Mouse (Mus musculus) intestine, postnatal 0 days (tissue): ENCODE results near the gene Bcl2. TPM values are rescaled to one million over a fixed set of nuclear protein-coding genes. Genes with fewer than 3 reads are reported as not detected.

Experiments
- ATAC-seq: fragments of 200-750 bp; cut with Nextera tagmentation; 2 replicates; pipeline ENCODE4 v1.8.0; 2017; ENCODE audit warnings: mild to moderate bottlenecking, moderate TSS enrichment, moderate library complexity
- H3K27ac ChIP-seq: fragments of 300-500 bp; sonication (generic); 2 replicates; pipeline ENCODE4 v1.5.1; 2014; ENCODE audit warnings: mild to moderate bottlenecking, low read depth, low read length, moderate library complexity
- H3K27me3 ChIP-seq: fragments of 300-500 bp; sonication (generic); replicated peaks from 2 replicates; pipeline ENCODE4 v1.6.1; 2014; ENCODE audit warnings: low read length, mixed read lengths; ENCODE audit not compliant: control insufficient read depth, insufficient read depth
- H3K36me3 ChIP-seq: fragments of 300-500 bp; sonication (generic); 2 replicates; pipeline ENCODE4 v1.6.1; 2014; ENCODE audit warnings: mild to moderate bottlenecking, moderate library complexity; ENCODE audit not compliant: control insufficient read depth, insufficient read depth
- H3K4me1 ChIP-seq: fragments of 300-500 bp; sonication (generic); replicated peaks from 2 replicates; pipeline ENCODE4 v1.6.1; 2014; ENCODE audit warnings: antibody characterized with exemption, low read length, mixed read lengths; ENCODE audit not compliant: control insufficient read depth, insufficient read depth
- H3K4me2 ChIP-seq: fragments of 300-500 bp; sonication (generic); replicated peaks from 2 replicates; pipeline ENCODE4 v1.6.1; 2014; ENCODE audit warnings: low read depth, mild to moderate bottlenecking, moderate library complexity
- H3K4me3 ChIP-seq: fragments of 300-500 bp; sonication (generic); 2 replicates; pipeline ENCODE4 v1.5.1; 2014; ENCODE audit warnings: low read depth, low read length
- H3K9ac ChIP-seq: fragments of 300-500 bp; sonication (generic); 2 replicates; pipeline ENCODE4 v1.6.1; 2014; ENCODE audit warnings: mild to moderate bottlenecking, low read depth, low read length
- H3K9me3 ChIP-seq: fragments of 300-500 bp; sonication (generic); 2 replicates; pipeline ENCODE4 v1.6.1; 2016; ENCODE audit warnings: mixed run types; ENCODE audit not compliant: control insufficient read depth
- CTCF ChIP-seq: sonication (generic); IDR thresholded peaks from 2 replicates; pipeline ENCODE4 v1.5.1; 2016; ENCODE audit warnings: low read depth, mild to moderate bottlenecking, control low read depth, antibody characterized with exemption, moderate library complexity
- WGBS: fragments of 180-500 bp; shearing (Covaris S2); extraction: QIAGEN DNeasy Blood & Tissue Kit; methylation state at CpG from one replicate; pipeline ENCODE4 v1.1.7; 2014; 5-methylcytosine and 5-hydroxymethylcytosine counted together
- polyA plus RNA-seq: library from polyadenylated mRNA; unstranded; fragments of >200 nt; fragmentation: Nextera tagmentation; extraction: Ambion mirVana; gene quantifications from 2 replicates; pipeline ENCODE4 v1.2.1, GENCODE M21; 2015

Bcl2 gene
- polyA plus RNA-seq, 1 experiment from 2014 or later = 3.4 TPM

GRCm38 (mm10) chr1:106715111-106716083 is 1.3 kb upstream of the Bcl2 start:
- Histone ChIP-seq H3K27me3 (no peaks in the 10 kb centered on the region), H3K9me3 (no peaks in the 10 kb centered on the region), H3K27ac (no peak overlapping the region), H3K36me3 (no peaks in the 10 kb centered on the region), H3K4me1 (0 out of 2 replicates have a peak, but pooled peaks cover 3% of the 10 kb centered on the region), H3K9ac (no peak overlapping the region), H3K4me2 (no peak overlapping the region), H3K4me3 (no peak overlapping the region)
- ATAC-seq = no peak
- 90% methylated on average over 13 of the region's 13 CpGs for WGBS
- no peak for TF ChIP-seq CTCF

- TF ChIP-seq CTCF = no peak
- 4% methylated on average over 21 of the region's 21 CpGs for WGBS
- peak overlapping the region; percentile 92 for H3K4me2 ChIP-seq
- H3K9ac ChIP-seq = peak overlapping the region; percentile 70
- H3K9me3 ChIP-seq = no peaks in the 10 kb centered on the region
- no peaks in the 10 kb centered on the region for H3K27me3 ChIP-seq
- H3K4me1 ChIP-seq = 0 out of 2 replicates have a peak, but pooled peaks cover 3% of the 10 kb centered on the region
- peak overlapping the region; percentile 75; the same call in 1 of the 2 replicates for H3K27ac ChIP-seq
- no peaks in the 10 kb centered on the region for H3K36me3 ChIP-seq
- ATAC-seq = no peak; the same call in 1 of the 2 replicates
- H3K4me3 ChIP-seq = peak overlapping the region; percentile 85
Measured at GRCm38 (mm10) chr1:106714530-106714981, 482 bp upstream of the Bcl2 start.

GRCm38 (mm10) chr1:106712330-106712729 is 1.7 kb downstream of the Bcl2 start:
- H3K4me1 ChIP-seq = 0 out of 2 replicates have a peak, but pooled peaks cover 3% of the 10 kb centered on the region
- no peaks in the 10 kb centered on the region for H3K9me3 ChIP-seq
- H3K4me3 ChIP-seq = peak overlapping the region; percentile 85
- H3K9ac ChIP-seq = peak overlapping the region; percentile 46
- no peaks in the 10 kb centered on the region for H3K36me3 ChIP-seq
- H3K27ac ChIP-seq = no peak overlapping the region
- ATAC-seq = no peak
- peak; percentile 90 for TF ChIP-seq CTCF
- H3K27me3 ChIP-seq = no peaks in the 10 kb centered on the region
- WGBS = 7% methylated on average over 22 of the region's 22 CpGs
- peak overlapping the region; percentile 92 for H3K4me2 ChIP-seq

GRCm38 (mm10) chr1:106711356-106712125 is 2.5 kb downstream of the Bcl2 start:
- Histone ChIP-seq H3K27me3 (no peaks in the 10 kb centered on the region), H3K9me3 (no peaks in the 10 kb centered on the region), H3K4me1 (0 out of 2 replicates have a peak, but pooled peaks cover 3% of the 10 kb centered on the region), H3K27ac (no peak overlapping the region), H3K4me2 (peak overlapping the region; percentile 92), H3K4me3 (peak overlapping the region; percentile 85), H3K36me3 (no peaks in the 10 kb centered on the region), H3K9ac (no peak overlapping the region; the same call in 1 of the 2 replicates)
- 47% methylated on average over 12 of the region's 12 CpGs for WGBS
- TF ChIP-seq CTCF = peak; percentile 58
- ATAC-seq = no peak

GRCm38 (mm10) chr1:106710202-106710601 is 3.9 kb downstream of the Bcl2 start:
- no peak overlapping the region for H3K4me2 ChIP-seq
- no peak overlapping the region for H3K4me3 ChIP-seq
- H3K9ac ChIP-seq = no peak overlapping the region
- 0 out of 2 replicates have a peak, but pooled peaks cover 3% of the 10 kb centered on the region for H3K4me1 ChIP-seq
- H3K27ac ChIP-seq = no peak overlapping the region
- 50% methylated on average over 7 of the region's 7 CpGs for WGBS
- no peak for TF ChIP-seq CTCF
- H3K9me3 ChIP-seq = no peaks in the 10 kb centered on the region
- no peaks in the 10 kb centered on the region for H3K27me3 ChIP-seq
- H3K36me3 ChIP-seq = no peaks in the 10 kb centered on the region
- ATAC-seq = no peak
